Mouse (Mus musculus) spleen, embryonic (tissue): ENCODE results near the gene Bcar1.

ENCODE experiments used
- CTCF ChIA-PET: fragments of 350-600 bp; sonication (Branson Sonifier 250); formaldehyde crosslinking; loops from one replicate; lab custom pipeline; 2022; lab: Charles Lee

The Bcar1 gene

DNA sequence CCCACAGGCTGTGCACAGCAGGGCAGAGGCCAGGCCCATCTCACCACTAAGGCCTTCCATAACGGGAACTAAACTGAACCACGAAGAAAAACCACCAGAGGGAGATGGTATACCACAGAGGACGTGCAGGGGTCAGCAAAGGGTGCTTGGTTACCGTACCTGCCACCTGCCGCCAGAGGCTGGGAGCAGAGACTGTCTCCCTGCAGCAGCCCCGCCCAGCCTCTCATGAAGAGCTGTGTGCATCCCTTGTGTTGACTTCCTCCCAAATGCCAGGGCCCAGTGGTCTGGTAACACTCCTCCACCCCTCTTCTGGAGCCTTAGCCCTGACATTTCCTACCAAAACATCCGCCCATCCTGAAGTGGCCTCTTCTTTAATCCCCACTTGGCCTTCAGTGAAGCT, 4.0 kb downstream of the Bcar1 start:
- CTCF ChIA-PET = no interaction called here

DNA sequence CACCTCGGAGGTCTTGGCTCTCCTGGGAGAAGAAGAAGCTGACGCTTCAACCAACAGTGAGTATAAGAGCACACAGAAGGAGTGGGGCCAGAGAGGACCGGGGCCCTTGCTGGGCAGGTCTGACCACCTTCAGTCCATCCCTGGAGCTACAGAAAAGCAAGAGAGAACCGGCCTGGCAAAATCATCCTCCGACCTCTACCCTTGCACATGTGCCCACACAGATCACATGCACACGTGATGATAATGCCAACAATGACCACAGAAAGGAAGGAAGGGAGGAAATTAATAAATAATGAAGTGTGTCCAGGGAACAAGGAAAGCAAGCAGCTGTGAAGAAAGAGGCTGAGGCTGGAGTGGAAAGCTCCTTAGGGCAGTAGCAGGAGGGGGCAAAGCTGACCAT, 4.7 kb downstream of the Bcar1 start:
- CTCF ChIA-PET = no interaction called here

DNA sequence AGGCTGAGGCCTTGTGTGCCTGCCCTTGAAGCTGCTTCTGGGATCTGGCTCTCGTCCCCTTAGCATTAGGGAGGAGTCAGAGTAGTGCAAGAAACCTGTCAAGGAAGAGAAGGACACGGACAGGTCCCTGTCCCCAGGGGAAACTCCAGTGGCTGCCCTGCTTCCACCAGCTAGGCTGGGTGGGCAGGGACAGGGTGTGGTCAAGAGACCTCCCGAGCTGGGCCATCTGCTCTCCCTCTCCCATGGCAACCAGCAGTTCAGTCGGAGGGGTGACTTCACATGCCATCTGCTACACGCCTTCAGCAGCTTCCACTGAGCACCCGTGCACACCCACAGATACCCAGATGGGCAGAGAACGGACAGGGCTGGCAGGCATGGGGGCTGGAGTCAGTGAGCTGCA, 7.3 kb downstream of the Bcar1 start:
- CTCF ChIA-PET = no interaction called here

- CTCF ChIA-PET = no interaction called here
Measured at GRCm38 (mm10) chr8:111735791-111736190, 7.8 kb downstream of the Bcar1 start.

DNA sequence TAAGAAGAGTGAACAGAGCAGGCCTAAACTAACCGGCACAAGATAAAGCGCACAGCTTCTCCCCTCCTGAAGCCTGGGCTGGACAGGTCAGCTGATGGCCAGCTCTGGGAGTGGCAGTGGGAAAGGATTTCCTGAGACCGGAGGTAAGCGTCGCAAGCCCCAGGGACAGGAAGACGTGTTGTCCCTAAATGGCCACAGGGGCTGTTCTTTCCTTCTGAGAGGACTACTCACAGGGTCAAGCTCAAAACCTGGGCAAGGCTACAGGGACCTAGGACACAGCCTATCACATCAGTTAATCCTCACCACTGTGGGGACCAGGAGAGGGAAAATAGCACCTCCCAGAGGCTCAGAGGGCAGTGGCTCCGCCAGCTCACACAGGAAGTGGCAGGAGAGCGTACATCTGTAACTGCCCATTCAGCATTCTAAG, 8.3 kb downstream of the Bcar1 start:
- CTCF ChIA-PET = no interaction called here

- CTCF ChIA-PET = no interaction called here
Measured at GRCm38 (mm10) chr8:111734244-111734960, 9.2 kb downstream of the Bcar1 start.

DNA sequence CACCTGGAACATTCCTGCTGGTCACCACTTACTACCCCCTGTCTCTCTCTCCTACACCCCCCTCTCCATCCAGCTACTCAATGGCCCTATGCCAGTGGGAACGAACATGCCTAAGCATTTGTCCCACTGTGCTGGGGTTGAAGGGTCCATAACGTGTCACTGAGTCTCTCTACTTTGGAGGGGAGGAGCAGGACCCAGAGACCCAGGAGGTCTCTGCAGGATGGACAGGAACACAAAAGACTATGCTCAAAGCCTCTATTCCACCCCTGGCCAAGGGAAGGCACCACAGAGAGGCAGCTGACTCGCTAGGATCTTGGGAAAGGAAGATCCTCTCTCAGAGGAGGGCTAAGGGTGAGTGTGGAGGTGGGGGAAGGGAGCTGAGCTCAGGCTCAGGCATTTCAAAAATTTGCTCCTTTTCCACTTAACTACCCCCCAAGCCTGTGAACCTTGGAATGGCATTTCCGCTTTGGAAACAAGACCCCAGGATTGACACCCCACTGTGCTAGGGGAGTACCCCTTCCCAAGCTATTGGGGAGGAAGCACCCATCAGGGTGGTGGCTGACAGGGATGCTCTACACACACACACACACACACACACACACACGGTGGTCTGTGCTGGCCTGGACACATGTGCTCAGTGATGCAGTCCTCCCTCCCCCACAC, 9.9 kb downstream of the Bcar1 start:
- CTCF ChIA-PET = interaction anchor here (0.6 kb wide), 1 partner anchor 27 kb away, joined by 3 read pairs; no protein-coding TSS in a partner anchor

DNA sequence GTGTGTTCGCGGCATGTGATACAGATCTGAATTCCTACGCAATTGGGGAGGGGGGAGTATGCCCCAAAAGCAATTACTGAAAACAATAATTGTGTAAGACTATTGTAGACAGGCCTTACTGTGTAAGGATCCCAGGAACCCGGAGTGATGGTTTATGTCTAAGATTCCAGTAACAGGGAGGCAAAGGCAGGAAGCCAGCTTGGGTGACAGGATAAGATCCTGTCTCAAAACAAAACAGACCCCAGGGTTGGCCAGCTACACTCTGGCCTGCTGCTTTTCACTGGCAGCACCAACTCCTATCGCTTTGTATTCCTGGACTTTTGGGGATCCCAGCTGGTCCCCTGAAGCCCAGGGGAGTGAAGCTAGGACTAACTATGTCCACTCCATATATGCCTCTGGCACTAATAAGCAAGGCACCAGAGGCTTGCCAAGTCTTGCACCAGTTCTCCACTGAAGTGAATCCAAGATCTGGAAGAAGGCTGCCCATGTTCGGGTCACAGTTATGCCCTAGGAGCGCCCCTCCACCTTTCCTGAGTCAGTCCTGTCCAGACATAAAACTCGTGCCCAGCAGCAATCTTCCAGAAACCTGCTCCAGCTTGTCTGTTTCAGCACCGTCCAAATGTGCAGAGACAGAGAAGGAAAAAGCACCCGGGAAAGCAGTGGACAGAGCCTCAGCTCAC, 11.1 kb downstream of the Bcar1 start:
- CTCF ChIA-PET = no interaction called here

GRCm38 (mm10) chr8:111732004-111732403, 11.6 kb downstream of the Bcar1 start:
- CTCF ChIA-PET = no interaction called here

GRCm38 (mm10) chr8:111731231-111731977, 12.2 kb downstream of the Bcar1 start:
- CTCF ChIA-PET = no interaction called here

DNA sequence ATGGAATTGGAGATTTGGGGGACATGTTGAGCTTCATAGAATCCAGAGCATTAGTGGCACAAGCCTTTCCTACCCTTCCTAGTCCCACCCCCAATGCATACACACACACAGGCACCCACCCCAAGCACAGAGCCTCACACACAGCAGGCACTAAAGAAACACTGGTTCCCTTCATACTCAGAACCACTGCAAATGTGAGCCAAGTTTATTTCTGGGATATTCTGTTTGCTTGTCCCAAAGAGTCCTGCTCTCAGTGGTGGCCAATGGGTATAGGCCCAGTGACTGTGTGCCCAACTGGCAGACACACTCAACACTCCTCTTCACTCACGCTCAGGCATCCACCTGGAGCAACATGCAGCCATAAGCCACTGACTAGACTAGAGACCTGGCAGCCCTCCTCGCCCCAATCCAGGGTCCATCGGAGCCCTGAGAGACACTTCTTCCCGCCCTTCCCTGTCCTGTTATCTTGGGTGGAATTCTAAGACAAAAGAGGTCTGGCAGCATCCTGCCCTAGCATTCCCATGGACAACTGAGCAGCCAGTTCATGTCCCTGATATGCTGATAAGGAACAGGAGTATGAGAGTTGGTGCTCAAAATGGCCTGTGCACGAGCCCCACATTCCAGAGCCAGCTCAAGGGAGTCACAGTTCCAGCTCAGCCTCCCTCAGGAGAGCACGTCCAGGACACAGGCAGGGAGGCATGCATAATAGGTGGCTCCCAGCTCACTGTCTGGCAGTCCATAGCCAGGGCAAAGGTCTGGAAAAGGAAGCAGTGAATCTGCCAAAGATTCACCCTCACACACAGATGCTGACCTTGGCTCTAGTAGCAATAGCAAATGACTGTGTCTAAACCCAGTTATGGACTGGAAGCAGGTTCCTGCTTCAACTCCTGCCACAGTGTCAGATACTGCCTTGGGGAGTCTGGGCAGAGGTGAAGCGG, 14.1 kb downstream of the Bcar1 start:
- CTCF ChIA-PET = interaction anchor here (0.7 kb wide), 1 partner anchor 65 kb away, joined by 3 read pairs; no protein-coding TSS in a partner anchor

GRCm38 (mm10) chr8:111728481-111728880, 15.1 kb downstream of the Bcar1 start:
- CTCF ChIA-PET = no interaction called here

GRCm38 (mm10) chr8:111727553-111727952, 16.1 kb downstream of the Bcar1 start:
- CTCF ChIA-PET = no interaction called here

GRCm38 (mm10) chr8:111726102-111726900, 17.3 kb downstream of the Bcar1 start:
- CTCF ChIA-PET = no interaction called here

GRCm38 (mm10) chr8:111725341-111725740, 18.3 kb downstream of the Bcar1 start:
- CTCF ChIA-PET = no interaction called here

DNA sequence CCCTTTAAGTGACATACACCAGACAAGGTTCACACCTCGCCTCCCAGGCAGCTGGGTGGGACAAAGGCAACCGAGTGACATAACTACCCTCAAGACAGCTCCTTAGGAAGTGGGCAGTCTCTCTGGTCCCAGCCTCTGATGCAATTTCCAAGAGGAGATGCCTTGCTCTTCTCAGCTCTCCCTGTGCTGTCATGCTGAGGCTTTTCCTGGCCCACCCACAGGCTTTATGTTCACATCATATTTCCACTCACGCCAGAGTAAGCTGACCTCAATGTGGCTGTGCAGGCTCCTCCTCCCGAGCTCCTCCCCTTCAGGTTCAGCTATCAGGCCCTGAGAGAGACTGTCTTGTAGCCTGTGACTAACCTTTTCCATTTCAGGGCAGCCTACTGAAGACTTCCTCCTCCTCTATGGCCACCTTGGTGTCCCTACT, 23.5 kb downstream of the Bcar1 start:
- CTCF ChIA-PET = no interaction called here

DNA sequence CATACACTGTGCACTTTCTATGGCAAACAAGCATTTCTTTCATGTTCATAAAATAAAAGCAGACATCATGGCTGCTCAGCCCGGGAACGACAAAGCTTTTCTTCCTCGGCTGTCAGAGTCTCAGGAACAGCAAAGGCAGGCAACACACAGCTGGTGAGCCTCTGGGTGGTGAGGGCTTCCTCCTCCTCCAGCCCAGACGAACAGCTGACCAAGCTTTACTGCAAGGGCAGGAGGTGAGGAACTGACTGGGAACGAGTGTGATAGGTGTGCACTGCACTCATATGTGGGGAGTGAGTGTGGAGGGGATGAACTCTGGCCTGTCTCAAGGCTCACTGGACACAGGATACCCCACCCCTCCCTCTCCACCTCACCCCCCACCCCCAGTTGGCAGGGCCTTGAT, 24.7 kb downstream of the Bcar1 start:
- CTCF ChIA-PET = interaction anchor here (1.2 kb wide), 1 partner anchor 104 kb away, joined by 3 read pairs; no protein-coding TSS in a partner anchor

GRCm38 (mm10) chr8:111717866-111718265, 25.7 kb downstream of the Bcar1 start:
- CTCF ChIA-PET = no interaction called here

DNA sequence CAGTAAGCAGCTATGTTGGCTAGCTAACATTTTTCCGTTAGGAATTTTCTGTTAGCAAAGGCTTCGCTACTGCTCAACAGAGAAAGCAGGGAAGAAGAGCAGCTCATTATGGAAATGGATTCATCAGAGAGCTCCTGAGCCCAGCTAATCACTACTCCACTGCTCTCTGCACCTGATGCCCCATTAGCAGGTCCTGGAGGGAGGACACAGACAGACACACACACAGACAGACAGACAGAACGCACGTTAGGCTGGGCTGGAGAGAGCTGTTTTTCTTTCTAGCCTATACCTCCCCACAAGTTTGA, 26.2 kb downstream of the Bcar1 start:
- CTCF ChIA-PET = no interaction called here
